Mouse (Mus musculus): ENCODE data around the gene Cxcr3. TPM values are rescaled to one million over a fixed set of nuclear protein-coding genes. Genes with fewer than 3 reads are reported as not detected.

Gene Cxcr3
- polyA plus RNA-seq (2016; fragmentation: Nextera tagmentation; extraction: Ambion mirVana) = not detected in 2 replicates

DNA sequence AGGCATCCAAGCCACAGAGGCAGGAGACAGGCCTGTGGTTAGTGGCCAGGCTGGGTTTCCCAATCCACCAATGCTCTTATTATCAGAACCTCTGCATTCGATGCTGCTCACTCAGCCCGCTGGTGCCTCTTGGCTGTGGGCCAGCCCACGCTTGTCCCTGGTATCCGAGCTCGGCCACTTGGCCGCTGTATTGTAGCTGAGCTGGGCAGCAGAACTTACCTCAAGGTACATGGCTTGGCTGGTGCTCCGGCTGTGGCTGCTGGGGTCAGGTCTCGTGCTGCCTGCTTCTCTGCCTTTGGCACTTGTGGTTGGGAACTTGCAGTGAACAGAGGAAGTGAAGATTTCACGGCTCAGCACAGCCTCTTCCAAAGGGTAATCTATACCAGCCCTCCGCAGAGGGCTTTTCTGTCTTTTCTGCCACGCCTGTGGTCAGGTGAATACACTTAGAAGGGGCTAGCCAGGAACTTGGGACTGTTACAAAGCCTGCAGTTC is at the start of gene Cxcr3:
Gene Cxcr3, minus strand, starts transcription at position 442 of the 492 bp plus-strand sequence.
- Histone ChIP-seq H3K27ac (no peak within 1 kb of the TSS), H3K4me1 (no peaks in the 10 kb centered on the region), H3K4me3 (no peak within 1 kb of the TSS), H3K36me3 (no peaks in the 10 kb centered on the region), H3K27me3 (ENCODE audit: insufficient read depth, poor library complexity, severe bottlenecking) (peaks cover 76% of the 10 kb centered on the region; the same call in 1 of the 2 replicates), H3K9me3 (no peaks in the 10 kb centered on the region)
- 68% methylated on average over 11 of the region's 11 CpGs for WGBS
- DNase-seq (ENCODE audit: low spot score) = no peak

DNA sequence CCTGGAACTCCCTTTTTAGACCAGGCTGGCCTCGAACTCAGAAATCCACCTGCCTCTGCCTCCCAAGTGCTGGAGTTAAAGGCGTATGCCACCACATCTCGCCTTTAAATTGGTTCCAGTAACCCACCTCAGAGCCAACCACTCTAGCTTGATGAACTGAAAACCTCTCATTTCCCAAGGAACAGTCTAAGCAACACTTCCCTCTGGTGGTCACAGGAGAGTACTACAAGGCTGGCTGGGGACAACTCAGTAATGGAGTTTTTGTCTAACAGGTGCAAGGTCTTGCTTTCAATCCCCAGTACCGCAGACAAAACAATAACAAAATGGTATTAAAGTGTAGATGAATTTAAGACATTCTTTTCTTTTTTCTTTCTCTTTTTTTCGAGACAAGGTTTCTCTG is 38.0 kb upstream of the Cxcr3 start:
- H3K9me3 ChIP-seq = no peaks in the 10 kb centered on the region
- 45% methylated on average over 5 of the region's 5 CpGs for WGBS
- no peak overlapping the region for H3K27ac ChIP-seq
- no peaks in the 10 kb centered on the region for H3K4me1 ChIP-seq
- no peak for DNase-seq (ENCODE audit: low spot score)
- peaks cover 35% of the 10 kb centered on the region for H3K27me3 ChIP-seq (ENCODE audit: insufficient read depth, poor library complexity, severe bottlenecking)
- H3K4me3 ChIP-seq = no peak overlapping the region
- H3K36me3 ChIP-seq = no peaks in the 10 kb centered on the region

DNA sequence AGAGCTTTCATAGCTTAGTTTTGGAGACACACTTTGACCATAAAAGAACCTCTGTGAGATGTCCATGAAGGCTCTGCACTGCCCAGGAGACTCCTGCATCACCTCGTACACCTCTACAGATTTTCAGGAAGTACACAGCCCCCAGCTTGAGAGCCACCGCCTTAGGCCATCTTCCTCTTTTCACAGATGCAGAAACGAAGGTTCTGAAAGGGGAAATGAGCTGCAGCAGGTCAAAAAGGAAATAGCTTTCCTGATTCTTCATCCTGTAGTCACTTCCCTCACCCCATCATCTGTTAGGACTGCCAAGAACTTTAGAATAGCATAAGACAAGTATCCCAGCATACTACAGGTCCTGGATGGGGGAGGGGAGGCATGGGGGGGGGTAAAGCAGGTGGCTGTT is 36.2 kb upstream of the Cxcr3 start:
- no peak overlapping the region for H3K27ac ChIP-seq
- 46% methylated on average over 3 of the region's 3 CpGs for WGBS
- no peak for DNase-seq (ENCODE audit: low spot score)
- no peak overlapping the region for H3K4me3 ChIP-seq
- H3K4me1 ChIP-seq = no peaks in the 10 kb centered on the region
- no peaks in the 10 kb centered on the region for H3K9me3 ChIP-seq
- peaks cover 40% of the 10 kb centered on the region for H3K27me3 ChIP-seq (ENCODE audit: insufficient read depth, poor library complexity, severe bottlenecking)
- no peaks in the 10 kb centered on the region for H3K36me3 ChIP-seq

DNA sequence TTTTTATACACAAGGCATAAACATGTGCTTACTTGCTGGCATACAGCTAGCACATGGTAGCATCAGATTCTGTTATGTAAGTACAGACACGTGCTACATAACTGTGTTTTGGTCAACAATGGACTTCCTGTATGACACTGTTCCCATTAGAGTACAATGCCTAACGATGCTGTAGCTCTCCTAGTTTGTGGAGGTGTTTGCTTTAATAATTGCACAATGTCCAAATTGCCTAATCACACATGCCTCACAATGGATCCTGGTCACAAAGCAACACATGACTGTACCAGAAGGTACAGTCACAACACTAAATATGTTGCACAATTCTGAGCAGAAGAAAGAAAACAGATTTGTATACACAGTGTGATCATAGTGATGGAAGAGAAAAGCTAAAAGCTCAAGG is 35.4 kb upstream of the Cxcr3 start:
- DNase-seq (ENCODE audit: low spot score) = no peak
- Histone ChIP-seq H3K27ac (no peak overlapping the region), H3K4me1 (no peaks in the 10 kb centered on the region), H3K36me3 (no peaks in the 10 kb centered on the region), H3K9me3 (no peaks in the 10 kb centered on the region), H3K27me3 (ENCODE audit: insufficient read depth, poor library complexity, severe bottlenecking) (peaks cover 36% of the 10 kb centered on the region), H3K4me3 (no peak overlapping the region)
- 61% methylated on average over 2 of the region's 2 CpGs for WGBS

DNA sequence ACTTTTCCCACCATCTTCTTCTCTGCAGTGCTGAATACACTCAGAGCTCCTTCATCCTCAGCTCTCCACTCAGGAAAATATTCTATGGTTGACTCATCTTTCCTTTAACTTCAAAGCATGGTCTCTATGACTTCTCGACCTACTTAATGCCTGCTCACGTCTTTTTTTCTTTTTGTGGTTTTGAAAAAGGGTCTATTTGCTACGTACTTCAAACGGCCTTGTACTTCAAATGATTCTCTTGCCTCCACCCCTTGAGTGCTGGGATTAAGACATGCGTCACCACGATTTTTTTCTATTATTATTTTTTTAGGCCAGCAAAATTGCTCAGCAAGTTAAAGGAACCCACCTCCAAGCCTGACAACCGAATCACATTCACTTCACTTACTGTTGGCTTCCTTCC is 33.2 kb upstream of the Cxcr3 start:
- H3K36me3 ChIP-seq = no peaks in the 10 kb centered on the region
- H3K4me1 ChIP-seq = no peaks in the 10 kb centered on the region
- H3K27ac ChIP-seq = no peak overlapping the region
- H3K27me3 ChIP-seq (ENCODE audit: insufficient read depth, poor library complexity, severe bottlenecking) = peaks cover 31% of the 10 kb centered on the region
- H3K4me3 ChIP-seq = no peak overlapping the region
- H3K9me3 ChIP-seq = no peaks in the 10 kb centered on the region
- 65% methylated on average over 7 of the region's 7 CpGs for WGBS
- no peak for DNase-seq (ENCODE audit: low spot score)

DNA sequence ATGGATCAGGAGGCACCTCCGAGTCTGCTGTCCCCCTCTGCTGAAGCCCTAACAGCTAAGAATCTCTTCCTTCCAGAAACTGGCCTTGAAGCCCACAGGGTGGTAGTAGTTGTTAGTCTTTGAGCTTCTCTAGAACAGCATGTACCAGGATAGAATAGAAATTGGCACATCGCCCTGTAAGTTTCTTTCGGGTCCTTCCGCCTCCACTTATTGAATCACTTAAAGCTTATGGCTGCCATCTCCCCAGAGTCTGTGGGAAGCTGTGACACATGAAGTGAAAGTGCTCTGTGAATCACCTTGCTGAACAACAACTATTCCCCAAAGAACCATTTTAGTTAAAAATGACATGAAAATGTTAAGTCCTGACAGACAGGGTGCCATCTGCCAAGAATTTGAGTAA is 31.0 kb upstream of the Cxcr3 start:
- Histone ChIP-seq H3K9me3 (no peaks in the 10 kb centered on the region), H3K4me3 (no peak overlapping the region), H3K27me3 (ENCODE audit: insufficient read depth, poor library complexity, severe bottlenecking) (peaks cover 28% of the 10 kb centered on the region), H3K36me3 (no peaks in the 10 kb centered on the region), H3K4me1 (no peaks in the 10 kb centered on the region), H3K27ac (no peak overlapping the region)
- WGBS = 80% methylated on average over 4 of the region's 4 CpGs
- DNase-seq (ENCODE audit: low spot score) = no peak

DNA sequence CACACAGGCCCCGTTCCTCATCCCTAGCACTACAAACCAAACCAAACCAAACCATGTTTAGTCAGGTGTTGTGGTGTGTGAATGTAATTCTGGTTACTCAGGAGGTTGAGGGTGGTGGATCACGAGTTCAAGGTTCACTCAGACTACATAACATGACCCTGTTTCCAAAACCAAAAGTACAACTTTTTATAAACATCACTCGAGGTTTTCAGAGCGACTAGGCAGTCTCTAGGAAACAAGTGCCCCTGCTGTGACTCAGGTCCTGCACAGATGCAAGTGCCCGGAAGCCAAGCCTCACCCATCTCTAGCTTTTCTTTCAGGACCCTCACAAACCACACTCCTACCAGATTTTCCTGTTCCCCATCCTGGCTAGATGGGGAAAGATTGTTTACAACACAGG is 30.6 kb upstream of the Cxcr3 start:
- peaks cover 33% of the 10 kb centered on the region for H3K27me3 ChIP-seq (ENCODE audit: insufficient read depth, poor library complexity, severe bottlenecking)
- 78% methylated on average over 5 of the region's 5 CpGs for WGBS

DNA sequence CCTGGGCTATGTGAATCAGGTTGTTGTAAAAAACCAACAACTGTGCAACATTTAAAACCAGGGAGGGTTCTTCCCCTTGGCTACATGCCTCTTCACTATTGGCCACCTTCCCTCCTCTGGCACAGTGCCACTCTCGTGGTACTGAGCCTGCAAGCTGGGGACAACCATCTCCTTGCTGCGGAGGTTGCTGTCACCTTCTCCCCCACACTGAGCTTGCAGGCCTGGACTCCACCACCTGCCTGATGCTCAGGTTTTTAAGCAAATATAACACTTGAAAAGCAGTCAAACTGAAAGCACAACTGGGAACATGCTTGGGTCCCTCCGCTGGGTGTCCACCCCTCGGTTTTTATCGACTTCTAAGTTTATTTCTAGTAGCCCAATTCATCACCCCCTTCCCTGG is 20.4 kb upstream of the Cxcr3 start:
- no peak for DNase-seq (ENCODE audit: low spot score)
- Histone ChIP-seq H3K36me3 (no peaks in the 10 kb centered on the region), H3K9me3 (no peaks in the 10 kb centered on the region), H3K4me3 (no peak overlapping the region), H3K27ac (no peak overlapping the region), H3K27me3 (ENCODE audit: insufficient read depth, poor library complexity, severe bottlenecking) (peaks cover 40% of the 10 kb centered on the region; the same call in 1 of the 2 replicates), H3K4me1 (no peaks in the 10 kb centered on the region)
- 76% methylated on average over 5 of the region's 5 CpGs for WGBS

More for the DNA sequence above, 30.6 kb upstream of the Cxcr3 start:
- Histone ChIP-seq H3K4me1 (no peaks in the 10 kb centered on the region), H3K4me3 (no peak overlapping the region), H3K36me3 (no peaks in the 10 kb centered on the region), H3K9me3 (no peaks in the 10 kb centered on the region), H3K27ac (no peak overlapping the region)
- DNase-seq (ENCODE audit: low spot score) = no peak

DNA sequence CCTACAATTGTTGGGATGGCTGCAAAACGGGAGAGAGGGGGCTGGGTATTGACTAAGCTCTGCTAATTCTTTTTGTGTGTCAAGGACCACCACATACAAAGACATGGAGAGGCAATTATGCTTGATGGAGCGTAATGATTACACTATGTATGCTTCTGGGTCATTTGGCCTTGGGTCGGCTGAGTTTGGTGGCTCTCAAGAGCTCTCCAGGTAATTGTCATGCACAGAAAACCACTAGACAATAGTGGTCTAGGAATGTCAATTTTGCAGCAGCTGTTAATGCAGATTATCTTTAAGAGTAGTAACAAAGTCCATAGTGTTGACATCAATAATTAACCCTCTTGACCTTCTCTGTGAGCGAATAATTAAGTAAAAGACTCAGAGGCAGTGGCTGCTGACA is 16.1 kb upstream of the Cxcr3 start:
- Histone ChIP-seq H3K9me3 (no peaks in the 10 kb centered on the region), H3K27ac (no peak overlapping the region), H3K4me3 (no peak overlapping the region), H3K27me3 (ENCODE audit: insufficient read depth, poor library complexity, severe bottlenecking) (peaks cover 37% of the 10 kb centered on the region; the same call in 1 of the 2 replicates), H3K36me3 (no peaks in the 10 kb centered on the region), H3K4me1 (no peaks in the 10 kb centered on the region)
- 70% methylated on average over 4 of the region's 4 CpGs for WGBS
- no peak for DNase-seq (ENCODE audit: low spot score)

DNA sequence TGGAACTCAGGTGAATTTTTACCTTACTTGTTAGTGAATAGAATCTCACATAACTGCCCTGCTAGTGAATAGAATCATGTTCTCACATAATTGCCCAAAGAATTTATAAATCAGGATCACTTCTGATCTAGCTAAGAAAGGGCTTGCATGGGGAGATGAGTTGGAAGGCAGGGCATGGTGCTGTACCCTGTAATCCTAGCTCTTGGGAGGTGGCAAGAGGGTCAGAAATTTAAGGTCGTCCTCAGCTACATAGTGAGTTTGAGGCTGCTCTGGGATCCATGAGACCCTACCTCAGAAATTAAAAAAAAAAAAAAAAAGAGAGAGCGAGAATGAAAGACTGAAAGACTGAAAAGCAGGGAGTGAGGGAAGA is 7.0 kb upstream of the Cxcr3 start:
- H3K9me3 ChIP-seq = no peaks in the 10 kb centered on the region
- no peaks in the 10 kb centered on the region for H3K4me1 ChIP-seq
- no peak overlapping the region for H3K27ac ChIP-seq
- no peak for DNase-seq (ENCODE audit: low spot score)
- H3K4me3 ChIP-seq = no peak overlapping the region
- WGBS = 81% methylated on average over 2 of the region's 2 CpGs
- H3K27me3 ChIP-seq (ENCODE audit: insufficient read depth, poor library complexity, severe bottlenecking) = peaks cover 35% of the 10 kb centered on the region; the same call in 1 of the 2 replicates
- no peaks in the 10 kb centered on the region for H3K36me3 ChIP-seq

DNA sequence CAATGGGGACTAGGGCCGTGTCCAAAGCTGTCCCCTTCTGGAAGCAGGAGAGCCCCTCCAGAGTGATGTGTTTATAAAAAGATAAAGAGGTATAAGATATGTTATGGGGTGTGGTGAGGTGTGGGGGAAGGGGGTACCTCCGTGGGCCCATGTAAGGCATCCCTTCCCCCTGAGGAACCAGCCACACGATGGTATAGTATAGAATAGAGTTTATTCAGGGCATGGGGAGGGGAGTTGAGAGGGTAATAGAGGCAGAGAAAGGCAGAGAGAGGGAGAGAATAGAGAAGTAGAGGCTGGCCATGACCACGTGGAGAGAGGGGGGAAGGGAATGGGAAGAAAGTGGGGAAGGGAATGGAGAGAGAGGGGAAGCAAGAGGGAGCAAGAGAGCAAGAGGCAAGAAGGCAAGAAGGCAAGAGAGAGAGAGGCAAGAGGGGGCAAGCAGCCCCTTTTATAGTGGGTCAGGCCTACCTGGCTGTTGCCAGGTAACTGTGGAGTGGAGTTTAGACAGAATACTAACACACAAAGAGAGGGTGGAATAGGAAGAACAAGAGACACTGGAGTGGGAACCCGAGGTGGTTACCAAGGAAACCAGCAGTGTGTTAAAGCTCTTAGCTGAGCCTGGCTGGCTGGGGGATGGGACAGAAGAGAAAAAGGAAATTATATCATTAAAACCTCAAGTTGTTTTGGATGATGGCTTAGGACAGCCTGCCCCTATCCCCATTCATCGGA is 6.4 kb upstream of the Cxcr3 start:
- WGBS = 55% methylated on average over 6 of the region's 6 CpGs
- no peaks in the 10 kb centered on the region for H3K4me1 ChIP-seq
- no peak overlapping the region for H3K4me3 ChIP-seq
- H3K36me3 ChIP-seq = no peaks in the 10 kb centered on the region
- no peak for DNase-seq (ENCODE audit: low spot score)
- no peak overlapping the region for H3K27ac ChIP-seq
- no peaks in the 10 kb centered on the region for H3K9me3 ChIP-seq
- H3K27me3 ChIP-seq (ENCODE audit: insufficient read depth, poor library complexity, severe bottlenecking) = peaks cover 40% of the 10 kb centered on the region; the same call in 1 of the 2 replicates

DNA sequence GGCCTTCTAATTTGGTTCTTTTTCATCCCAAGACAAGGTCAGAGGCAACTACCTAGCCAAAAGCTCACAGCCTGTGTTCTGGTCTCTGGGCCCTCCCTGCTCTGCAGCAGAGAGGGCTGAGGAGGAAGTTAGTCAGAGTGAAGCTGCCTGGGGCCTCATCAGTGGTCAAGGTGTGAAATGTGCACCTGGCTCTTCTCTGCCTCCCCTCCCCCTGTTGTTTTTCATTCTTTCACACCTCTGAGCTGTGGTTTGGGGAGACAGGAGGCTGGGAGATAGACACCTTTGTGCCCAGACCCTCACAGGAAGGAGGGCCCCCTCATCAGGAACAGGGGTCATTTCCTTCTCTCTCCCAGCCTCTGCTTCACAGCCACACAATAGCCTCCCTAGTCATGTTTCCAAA is 3.1 kb upstream of the Cxcr3 start:
- no peaks in the 10 kb centered on the region for H3K36me3 ChIP-seq
- H3K9me3 ChIP-seq = no peaks in the 10 kb centered on the region
- no peaks in the 10 kb centered on the region for H3K4me1 ChIP-seq
- peaks cover 68% of the 10 kb centered on the region; the same call in 1 of the 2 replicates for H3K27me3 ChIP-seq (ENCODE audit: insufficient read depth, poor library complexity, severe bottlenecking)
- no peak for DNase-seq (ENCODE audit: low spot score)
- H3K4me3 ChIP-seq = no peak overlapping the region
- H3K27ac ChIP-seq = no peak overlapping the region

DNA sequence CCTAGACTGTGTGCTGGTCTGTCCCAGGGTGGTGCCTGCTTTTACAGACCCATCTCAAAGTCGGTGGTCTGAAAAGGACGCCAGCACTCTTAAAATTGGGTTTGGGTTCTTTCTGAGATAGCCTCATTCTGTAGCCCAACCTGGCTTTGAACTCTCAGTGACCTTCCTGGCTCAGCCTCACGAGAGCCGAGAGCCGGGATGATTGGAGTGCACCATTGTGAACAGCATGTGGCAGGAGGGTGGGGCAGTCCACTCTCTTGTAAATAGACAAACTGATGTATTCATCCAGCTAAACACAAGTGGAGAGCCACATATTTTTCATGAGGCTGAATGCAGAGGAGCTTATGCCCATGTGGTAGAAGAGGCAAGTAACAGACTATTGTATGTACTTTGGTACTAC is 912 bp upstream of the Cxcr3 start:
- Histone ChIP-seq H3K27me3 (ENCODE audit: insufficient read depth, poor library complexity, severe bottlenecking) (peaks cover 80% of the 10 kb centered on the region; the same call in 1 of the 2 replicates), H3K27ac (no peak overlapping the region), H3K4me3 (no peak overlapping the region), H3K9me3 (no peaks in the 10 kb centered on the region), H3K4me1 (no peaks in the 10 kb centered on the region), H3K36me3 (no peaks in the 10 kb centered on the region)
- DNase-seq (ENCODE audit: low spot score) = no peak
- WGBS = 67% methylated on average over 5 of the region's 5 CpGs

DNA sequence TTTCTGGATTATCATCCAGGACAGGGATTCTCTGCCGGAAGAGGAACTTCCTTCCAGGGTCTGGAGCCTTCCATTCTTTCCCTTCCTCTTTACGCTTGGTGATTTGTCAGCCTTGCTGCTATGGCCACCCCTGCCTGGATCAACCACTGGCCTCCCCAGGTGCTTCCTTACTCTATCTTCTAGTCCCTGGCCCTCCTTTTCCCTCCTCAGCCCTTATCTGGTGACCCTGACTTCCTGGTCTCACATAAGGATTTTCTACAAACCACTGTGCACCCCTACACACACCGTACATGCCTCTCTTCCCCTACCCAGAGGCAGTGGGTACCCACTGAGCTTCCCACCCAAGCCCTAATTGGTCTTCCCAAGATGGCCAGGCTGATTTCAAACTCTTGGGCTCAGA is 781 bp downstream of the Cxcr3 start:
- Histone ChIP-seq H3K4me3 (no peak overlapping the region), H3K27me3 (ENCODE audit: insufficient read depth, poor library complexity, severe bottlenecking) (peaks cover 70% of the 10 kb centered on the region; the same call in 1 of the 2 replicates), H3K4me1 (no peaks in the 10 kb centered on the region), H3K9me3 (no peaks in the 10 kb centered on the region), H3K27ac (no peak overlapping the region), H3K36me3 (no peaks in the 10 kb centered on the region)
- 60% methylated on average over 3 of the region's 3 CpGs for WGBS
- DNase-seq (ENCODE audit: low spot score) = no peak

All from heart, embryonic 10.5 days (tissue).